Mouse (Mus musculus): Measurements from ENCODE around the gene Lrfn2. TPM values are rescaled to one million over a fixed set of nuclear protein-coding genes. Genes with fewer than 3 reads are reported as not detected.

Gene Lrfn2
- total and polyA plus RNA-seq, 3 experiments: not detected

- Histone ChIP-seq H3K79me2 (replicated peaks; ENCODE audit: control insufficient read depth, extremely low read depth, insufficient read depth, poor library complexity, severe bottlenecking) (no peaks in the 10 kb centered on the region), H3K9me3 (replicated peaks; ENCODE audit: low read length) (peaks cover 96% of the 10 kb centered on the region), H3K9ac (ENCODE audit: insufficient read depth, low read depth) (no peak overlapping the region), H3K4me2 (ENCODE audit: insufficient read depth, low read depth, poor library complexity, severe bottlenecking) (no peak overlapping the region), H3K36me3 (replicated peaks in 1 of 2; ENCODE audit: control insufficient read depth in 1 of 2, insufficient read depth in 1 of 2, low read length in 1 of 2) (no peaks in the 10 kb centered on the region), H3K27ac (ENCODE audit: insufficient read depth, low read depth) (no peak overlapping the region), H3K4me1 (ENCODE audit: control insufficient read depth in 1 of 2, insufficient read depth in 2 of 2) (no peaks in the 10 kb centered on the region), H3K27me3 (replicated peaks) (no peaks in the 10 kb centered on the region), H3K4me3 (replicated peaks in 1 of 3; ENCODE audit: low read depth in 2 of 3, low read length in 2 of 3, poor library complexity in 1 of 3) (no peak overlapping the region)
- dilution Hi-C loops (cut with MboI; ENCODE audit: extremely low pct_ligation_motif_present, extremely low pct_unique_long_range_greater_than_20kb, low sequenced_read_pairs): no loop called here
- DNase-seq (ENCODE audit: extremely low read depth): no peak
- no peak for TF ChIP-seq ZMIZ1 (IDR thresholded peaks at IDR 0.05; ENCODE audit: low read depth, low read length)
- no peak for TF ChIP-seq IRF4 (IDR thresholded peaks at IDR 0.05; ENCODE audit: low read depth, low read length)
- TF ChIP-seq USF2 (conservative IDR thresholded peaks at IDR 0.05; ENCODE audit: low read depth, low read length): no peak
- TF ChIP-seq MAFK (IDR thresholded peaks at IDR 0.05; ENCODE audit: insufficient replicate concordance, low read length): no peak
- TF ChIP-seq ZKSCAN1 (IDR thresholded peaks at IDR 0.05; ENCODE audit: borderline replicate concordance, low read depth, low read length): no peak
- no peak for TF ChIP-seq E2F4 (IDR thresholded peaks at IDR 0.05; ENCODE audit: insufficient replicate concordance, low read depth, low read length)
- no peak for TF ChIP-seq HCFC1 (IDR thresholded peaks at IDR 0.05; ENCODE audit: low read depth, low read length)
- TF ChIP-seq RAD21 (IDR thresholded peaks at IDR 0.05; ENCODE audit: low read depth, low read length): no peak
- no peak for TF ChIP-seq EP300 (IDR thresholded peaks at IDR 0.05; ENCODE audit: low read length)
- TF ChIP-seq GABPA (IDR thresholded peaks at IDR 0.05; ENCODE audit: insufficient replicate concordance, low read depth, low read length): no peak
- TF ChIP-seq SIN3A (IDR thresholded peaks at IDR 0.05; ENCODE audit: low read length): no peak
- TF ChIP-seq MAX (IDR thresholded peaks at IDR 0.05; ENCODE audit: low read length): no peak
- no peak for TF ChIP-seq RCOR1 (conservative IDR thresholded peaks at IDR 0.05; ENCODE audit: low read depth, low read length)
- no peak for TF ChIP-seq MEF2A (IDR thresholded peaks at IDR 0.05; ENCODE audit: borderline replicate concordance, low read depth, low read length)
- TF ChIP-seq CTCF (conservative IDR thresholded peaks at IDR 0.05 in 1 of 2, IDR thresholded peaks at IDR 0.05 in 1 of 2; ENCODE audit: low read depth in 2 of 2, low read length in 2 of 2): no peak
- no peak for TF ChIP-seq ZNF384 (IDR thresholded peaks at IDR 0.05; ENCODE audit: low read depth, low read length)
- TF ChIP-seq MYC (IDR thresholded peaks at IDR 0.05; ENCODE audit: low read depth, low read length): no peak
- in situ Hi-C loops (cut with MboI; ENCODE audit: low pct_ligation_motif_present, low pct_unique_long_range_greater_than_20kb, low sequenced_read_pairs): no loop called here
These were observed 131.6 kb downstream of the Lrfn2 start for GRCm38 (mm10) chr17:49063789-49064188.

- Histone ChIP-seq H3K4me3 (replicated peaks in 1 of 3; ENCODE audit: low read depth in 2 of 3, low read length in 2 of 3, poor library complexity in 1 of 3) (no peak overlapping the region), H3K9me3 (replicated peaks; ENCODE audit: low read length) (peaks cover 96% of the 10 kb centered on the region), H3K27ac (ENCODE audit: insufficient read depth, low read depth) (no peak overlapping the region), H3K79me2 (replicated peaks; ENCODE audit: control insufficient read depth, extremely low read depth, insufficient read depth, poor library complexity, severe bottlenecking) (no peaks in the 10 kb centered on the region), H3K36me3 (replicated peaks in 1 of 2; ENCODE audit: control insufficient read depth in 1 of 2, insufficient read depth in 1 of 2, low read length in 1 of 2) (no peaks in the 10 kb centered on the region), H3K27me3 (replicated peaks) (no peaks in the 10 kb centered on the region), H3K4me2 (ENCODE audit: insufficient read depth, low read depth, poor library complexity, severe bottlenecking) (no peak overlapping the region), H3K4me1 (ENCODE audit: control insufficient read depth in 1 of 2, insufficient read depth in 2 of 2) (no peaks in the 10 kb centered on the region), H3K9ac (ENCODE audit: insufficient read depth, low read depth) (no peak overlapping the region)
- TF ChIP-seq BHLHE40 (IDR thresholded peaks at IDR 0.05; ENCODE audit: low read depth, low read length): no peak
- no peak for TF ChIP-seq EP300 (IDR thresholded peaks at IDR 0.05; ENCODE audit: low read length)
- TF ChIP-seq NELFE (IDR thresholded peaks at IDR 0.05; ENCODE audit: low read depth, low read length): no peak
- TF ChIP-seq KAT2A (IDR thresholded peaks at IDR 0.05; ENCODE audit: insufficient replicate concordance, low read length): no peak
- no peak for TF ChIP-seq ZKSCAN1 (IDR thresholded peaks at IDR 0.05; ENCODE audit: borderline replicate concordance, low read depth, low read length)
- no peak for TF ChIP-seq ZC3H11A (IDR thresholded peaks at IDR 0.05; ENCODE audit: low read depth, low read length)
- TF ChIP-seq GABPA (IDR thresholded peaks at IDR 0.05; ENCODE audit: insufficient replicate concordance, low read depth, low read length): no peak
- no peak for TF ChIP-seq PAX5 (IDR thresholded peaks at IDR 0.05; ENCODE audit: low read length)
- TF ChIP-seq MAX (IDR thresholded peaks at IDR 0.05; ENCODE audit: low read length): no peak
- TF ChIP-seq ZMIZ1 (IDR thresholded peaks at IDR 0.05; ENCODE audit: low read depth, low read length): no peak
- no peak for TF ChIP-seq MXI1 (IDR thresholded peaks at IDR 0.05; ENCODE audit: low read depth, low read length)
- no peak for TF ChIP-seq JUN (IDR thresholded peaks at IDR 0.05; ENCODE audit: insufficient read depth, low read depth, low read length)
- TF ChIP-seq NRF1 (IDR thresholded peaks at IDR 0.05; ENCODE audit: low read depth, low read length): no peak
- in situ Hi-C loops (cut with MboI; ENCODE audit: low pct_ligation_motif_present, low pct_unique_long_range_greater_than_20kb, low sequenced_read_pairs): no loop called here
- no peak for DNase-seq (ENCODE audit: extremely low read depth)
- dilution Hi-C loops (cut with MboI; ENCODE audit: extremely low pct_ligation_motif_present, extremely low pct_unique_long_range_greater_than_20kb, low sequenced_read_pairs): no loop called here
These were observed 132.3 kb downstream of the Lrfn2 start for GRCm38 (mm10) chr17:49064526-49064925.
